Mouse (Mus musculus) G1E-ER4 (cell line): ENCODE measurements around the gene Aldh3b2. TPM values are rescaled to one million over a fixed set of nuclear protein-coding genes. Genes with fewer than 3 reads are reported as not detected.

Source experiments
- GATA1 ChIP-seq: IDR thresholded peaks from one replicate; pipeline ENCODE4 v1.8.0; 2012; ENCODE audit warnings: low read length, inconsistent platforms
- polyA plus RNA-seq: library from polyadenylated mRNA; stranded (reverse); fragments of >175 nt; gene quantifications from 2 replicates; pipeline ENCODE4 v1.2.3, GENCODE M21; 2012

Gene Aldh3b2
- polyA plus RNA-seq, 1 experiment: not detected

- TF ChIP-seq GATA1: no peak
These were observed 36.0 kb upstream of the Aldh3b2 start for GRCm38 (mm10) chr19:3935896-3936850.

- TF ChIP-seq GATA1: no peak
These were observed 29.8 kb upstream of the Aldh3b2 start for GRCm38 (mm10) chr19:3942315-3942714.

GRCm38 (mm10) chr19:3942986-3943735 lies 29.0 kb upstream of the Aldh3b2 start:
- TF ChIP-seq GATA1: no peak

- TF ChIP-seq GATA1: no peak
These were observed 26.1 kb upstream of the Aldh3b2 start for GRCm38 (mm10) chr19:3945872-3946564.

- TF ChIP-seq GATA1: no peak
These were observed 25.4 kb upstream of the Aldh3b2 start for GRCm38 (mm10) chr19:3946715-3947114.

GRCm38 (mm10) chr19:3947813-3948212 lies 24.3 kb upstream of the Aldh3b2 start:
- TF ChIP-seq GATA1: no peak

GRCm38 (mm10) chr19:3948546-3948945 lies 23.6 kb upstream of the Aldh3b2 start:
- no peak for TF ChIP-seq GATA1

GRCm38 (mm10) chr19:3950331-3950730 lies 21.8 kb upstream of the Aldh3b2 start:
- TF ChIP-seq GATA1: no peak

GRCm38 (mm10) chr19:3951461-3951860 lies 20.7 kb upstream of the Aldh3b2 start:
- no peak for TF ChIP-seq GATA1

GRCm38 (mm10) chr19:3952099-3952498 lies 20.0 kb upstream of the Aldh3b2 start:
- no peak for TF ChIP-seq GATA1

GRCm38 (mm10) chr19:3955033-3955432 lies 17.1 kb upstream of the Aldh3b2 start:
- TF ChIP-seq GATA1: no peak

GRCm38 (mm10) chr19:3955804-3956203 lies 16.3 kb upstream of the Aldh3b2 start:
- TF ChIP-seq GATA1: no peak

- TF ChIP-seq GATA1: no peak
These were observed 13.7 kb upstream of the Aldh3b2 start, which contains the start of gene Aldh3b3 for GRCm38 (mm10) chr19:3958470-3958869. Gene Aldh3b3, plus strand, starts transcription at chr19:3958645.

- TF ChIP-seq GATA1: no peak
These were observed 13.1 kb upstream of the Aldh3b2 start for GRCm38 (mm10) chr19:3959030-3959429.

- no peak for TF ChIP-seq GATA1
These were observed 11.9 kb upstream of the Aldh3b2 start for GRCm38 (mm10) chr19:3960211-3960610.

- TF ChIP-seq GATA1: no peak
These were observed 9.7 kb upstream of the Aldh3b2 start for GRCm38 (mm10) chr19:3962469-3962868.

- no peak for TF ChIP-seq GATA1
These were observed 8.1 kb upstream of the Aldh3b2 start for GRCm38 (mm10) chr19:3964030-3964429.
